Mouse (Mus musculus): ENCODE measurements around the gene Gm1123.

DNA sequence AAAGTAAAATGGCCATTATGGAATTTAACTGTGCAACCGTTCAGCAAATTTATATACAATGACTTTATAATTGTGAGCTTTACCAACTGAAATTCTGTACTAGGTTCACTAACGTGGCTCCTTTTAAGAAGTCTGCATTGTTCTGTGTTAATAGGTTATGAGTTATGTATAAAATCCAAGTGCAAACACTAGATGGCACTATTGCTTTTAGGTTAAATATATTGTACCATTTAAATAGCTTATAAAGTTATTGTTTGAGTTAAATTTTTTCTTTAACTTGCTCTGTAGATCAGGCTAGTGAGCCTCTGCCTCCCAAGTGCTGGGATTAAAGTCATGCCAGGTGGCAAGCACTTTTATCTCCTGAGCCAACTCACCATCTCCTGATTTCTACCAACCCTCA lies 28.7 kb upstream of the Gm1123 start:
- no peak for TF ChIP-seq POLR2A (IDR thresholded peaks at IDR 0.05; ENCODE audit: low read depth, low read length)
- no peak for TF ChIP-seq CTCF (IDR thresholded peaks at IDR 0.05; ENCODE audit: extremely low read depth, insufficient read depth, insufficient read length, insufficient replicate concordance)
